ENCODE assay signal across 8 mouse cellular contexts in the genomic region with DNA sequence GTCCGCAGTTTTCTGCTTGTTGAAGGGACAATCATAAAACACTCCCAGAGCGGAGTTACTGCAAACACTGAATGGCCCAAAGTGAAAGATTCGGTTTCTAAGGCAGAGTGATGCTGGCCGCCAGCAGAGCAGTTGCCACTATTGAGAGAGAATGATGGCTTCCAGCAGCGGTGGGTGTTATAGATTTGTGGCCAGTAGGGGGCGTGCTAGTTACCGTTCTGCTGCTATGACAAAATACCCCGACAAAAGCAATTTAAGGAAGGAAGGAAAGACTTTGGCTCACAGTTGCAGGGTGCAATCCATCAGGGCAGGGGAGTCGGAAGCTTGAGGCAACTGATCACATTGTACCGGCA.
DNase-seq lines count a peak whose midpoint lies in the region; ATAC-seq lines count a peak whose summit lies in the region.

No protein-coding gene starts in this region.

- H3K9ac ChIP-seq in heart, embryonic 13.5 days, result peak overlapping the region; percentile 78
- no peak overlapping the region for H3K9ac ChIP-seq in stomach, embryonic 14.5 days (replicated peaks; ENCODE audit: low read depth, low read length)

- H3K27me3 ChIP-seq in heart, embryonic 13.5 days (replicated peaks), result peaks cover 35% of the 10 kb centered on the region
- no peaks in the 10 kb centered on the region for H3K27me3 ChIP-seq in stomach, embryonic 14.5 days (ENCODE audit: control insufficient read depth, insufficient read depth, low read length)

- 35% methylated on average over 10 of the region's 10 CpGs for WGBS in heart, embryonic 13.5 days
- WGBS in stomach, embryonic 14.5 days, result 39% methylated on average over 10 of the region's 10 CpGs

- H3K4me1 ChIP-seq in heart, embryonic 13.5 days, result peaks cover 18% of the 10 kb centered on the region
- H3K4me1 ChIP-seq in stomach, embryonic 14.5 days (ENCODE audit: control insufficient read depth, insufficient read depth, low read length), result peaks cover 13% of the 10 kb centered on the region; the same call in 1 of the 2 replicates

- H3K4me3 ChIP-seq in heart, embryonic 13.5 days, result peak overlapping the region; percentile 48
- no peak overlapping the region for H3K4me3 ChIP-seq in stomach, embryonic 14.5 days (ENCODE audit: low read depth, low read length)

- H3K9me3 ChIP-seq in heart, embryonic 13.5 days, result no peaks in the 10 kb centered on the region
- no peaks in the 10 kb centered on the region for H3K9me3 ChIP-seq in stomach, embryonic 14.5 days (ENCODE audit: control insufficient read depth, low read depth, low read length)

- peak; percentile 37 for DNase-seq in right cerebral cortex, postnatal 14 days
- no peak for DNase-seq in right cerebral cortex, adult 18-20 months
- peak; percentile 8 for DNase-seq in c-Kit-negative CD71-positive TER-119-positive erythroid progenitor cells, embryonic 14.5 days (ENCODE audit: low read depth, low spot score)
- DNase-seq in kidney, postnatal 36 days, result peak; percentile 16 to 36
- peak; percentile 49 to 61 for DNase-seq in lung, postnatal 4 days

- no peaks in the 10 kb centered on the region for H3K36me3 ChIP-seq in heart, embryonic 13.5 days
- no peaks in the 10 kb centered on the region for H3K36me3 ChIP-seq in stomach, embryonic 14.5 days (ENCODE audit: control insufficient read depth, insufficient read depth, low read length)

- peak overlapping the region; percentile 78 for H3K4me2 ChIP-seq in heart, embryonic 13.5 days
- H3K4me2 ChIP-seq in stomach, embryonic 14.5 days (replicated peaks; ENCODE audit: low read depth, low read length), result peak overlapping the region; percentile 52; the same call in 1 of the 2 replicates

- peak overlapping the region; percentile 78 for H3K27ac ChIP-seq in heart, embryonic 13.5 days (replicated peaks)
- H3K27ac ChIP-seq in stomach, embryonic 14.5 days (ENCODE audit: low read length), result peak overlapping the region; percentile 72

- ATAC-seq in heart, embryonic 13.5 days (ENCODE audit: extremely low read depth, insufficient number of reproducible peaks, low FRiP score, low TSS enrichment), result no peak
- no peak for ATAC-seq in stomach, embryonic 14.5 days (ENCODE audit: insufficient number of reproducible peaks, insufficient read depth, low FRiP score, low read depth)
- ATAC-seq in cerebellum, adult (ENCODE audit: insufficient number of reproducible peaks, low FRiP score, low TSS enrichment), result no peak
